Mouse (Mus musculus) liver, postnatal 0 days (tissue): Measurements from ENCODE around the gene Mysm1. TPM values are rescaled to one million over a fixed set of nuclear protein-coding genes. Genes with fewer than 3 reads are reported as not detected.
A peak's percentile ranks its signal among the peaks of the same experiment; 100 is the strongest.

Experiments
- ATAC-seq: fragments of 200-750 bp; cut with Nextera tagmentation; 2 replicates; pipeline ENCODE4 v1.8.0; 2017; ENCODE audit warnings: mild to moderate bottlenecking, moderate library complexity
- DNase-seq: peaks from one replicate; pipeline ENCODE4 v3.0.0-alpha.2; 2016
- H3K27ac ChIP-seq: fragments of 300-500 bp; sonication (generic); 2 replicates; pipeline ENCODE4 v1.5.1; 2014; ENCODE audit warnings: antibody characterized with exemption, moderate library complexity, mild to moderate bottlenecking, low read depth
- H3K27me3 ChIP-seq: fragments of 300-500 bp; sonication (generic); 2 replicates; pipeline ENCODE4 v1.6.1; 2014; ENCODE audit warnings: low read length, control low read depth, mixed read lengths; ENCODE audit not compliant: insufficient read depth
- H3K36me3 ChIP-seq: fragments of 300-500 bp; sonication (generic); replicated peaks from 2 replicates; pipeline ENCODE4 v1.6.1; 2014; ENCODE audit warnings: mild to moderate bottlenecking, control low read depth, low read length, moderate library complexity, mixed read lengths; ENCODE audit not compliant: insufficient read depth
- H3K4me1 ChIP-seq: fragments of 300-500 bp; sonication (generic); 2 replicates; pipeline ENCODE4 v1.6.1; 2014; ENCODE audit warnings: antibody characterized with exemption, mild to moderate bottlenecking, control low read depth; ENCODE audit not compliant: insufficient read depth
- H3K4me2 ChIP-seq: fragments of 300-500 bp; sonication (generic); 2 replicates; pipeline ENCODE4 v1.6.1; 2014; ENCODE audit warnings: low read depth, mild to moderate bottlenecking, low read length, moderate library complexity, mixed read lengths
- H3K4me3 ChIP-seq: fragments of 300-500 bp; sonication (generic); 2 replicates; pipeline ENCODE4 v1.5.1; 2014; ENCODE audit warnings: low read depth, low read length
- H3K9ac ChIP-seq: fragments of 300-500 bp; sonication (generic); replicated peaks from 2 replicates; pipeline ENCODE4 v1.6.1; 2014; ENCODE audit warnings: mild to moderate bottlenecking, moderate library complexity
- H3K9me3 ChIP-seq: fragments of 300-500 bp; sonication (generic); 2 replicates; pipeline ENCODE4 v1.6.1; 2016; ENCODE audit warnings: mild to moderate bottlenecking, control low read depth, low read length, mixed read lengths
- CTCF ChIP-seq: sonication (generic); IDR thresholded peaks from 2 replicates; pipeline ENCODE4 v1.5.1; 2016; ENCODE audit warnings: antibody characterized with exemption, low read depth
- EP300 ChIP-seq: IDR thresholded peaks from 2 replicates; pipeline ENCODE4 v1.6.1; 2016; ENCODE audit warnings: antibody characterized with exemption, low read depth, mild to moderate bottlenecking
- WGBS: fragments of 180-500 bp; shearing (Covaris S2); extraction: QIAGEN DNeasy Blood & Tissue Kit; methylation state at CpG from one replicate; pipeline ENCODE4 v1.1.7; 2014; ENCODE audit not compliant: insufficient replicate concordance; 5-methylcytosine and 5-hydroxymethylcytosine counted together
- polyA plus RNA-seq: library from polyadenylated mRNA; unstranded; fragments of >200 nt; fragmentation: Nextera tagmentation; extraction: Ambion mirVana; gene quantifications from 2 replicates; pipeline ENCODE4 v1.2.1, GENCODE M21; 2015

Gene Mysm1
- polyA plus RNA-seq, 1 experiment from 2014 or later, result 9.3 TPM

GRCm38 (mm10) chr4:94979500-94979915, 608 bp upstream of the Mysm1 start:
- Histone ChIP-seq H3K4me2 (peak overlapping the region; percentile 81), H3K27me3 (no peaks in the 10 kb centered on the region), H3K36me3 (no peaks in the 10 kb centered on the region; the same call in 1 of the 2 replicates), H3K4me1 (peaks cover 12% of the 10 kb centered on the region), H3K27ac (peak overlapping the region; percentile 83), H3K9ac (peak overlapping the region; percentile 79), H3K9me3 (no peaks in the 10 kb centered on the region), H3K4me3 (peak overlapping the region; percentile 90)
- 40% methylated on average over 4 of the region's 4 CpGs for WGBS
- DNase-seq (no peak), ATAC-seq (no peak)
- no peak for TF ChIP-seq CTCF

GRCm38 (mm10) chr4:94973321-94973720, 5.6 kb downstream of the Mysm1 start:
- H3K4me3 ChIP-seq, result no peak overlapping the region
- no peak for TF ChIP-seq CTCF
- TF ChIP-seq EP300, result no peak
- ATAC-seq (no peak), DNase-seq (no peak)
- peaks cover 18% of the 10 kb centered on the region for H3K36me3 ChIP-seq
- no peak overlapping the region for H3K9ac ChIP-seq
- peaks cover 12% of the 10 kb centered on the region for H3K4me1 ChIP-seq
- no peaks in the 10 kb centered on the region for H3K27me3 ChIP-seq
- H3K9me3 ChIP-seq, result no peaks in the 10 kb centered on the region
- no peak overlapping the region for H3K4me2 ChIP-seq
- WGBS, result 84% methylated on average over 2 of the region's 2 CpGs
- H3K27ac ChIP-seq, result no peak overlapping the region

- Histone ChIP-seq H3K9me3 (no peaks in the 10 kb centered on the region), H3K27ac (no peak overlapping the region), H3K4me1 (no peaks in the 10 kb centered on the region), H3K9ac (no peak overlapping the region), H3K27me3 (no peaks in the 10 kb centered on the region), H3K4me2 (no peak overlapping the region), H3K4me3 (no peak overlapping the region), H3K36me3 (peaks cover 58% of the 10 kb centered on the region)
- DNase-seq, result no peak
- TF ChIP-seq CTCF, result no peak
- no peak for TF ChIP-seq EP300
- WGBS, result 57% methylated on average over 3 of the region's 3 CpGs
- no peak for ATAC-seq
These were observed 26.1 kb downstream of the Mysm1 start for GRCm38 (mm10) chr4:94952773-94953172.

GRCm38 (mm10) chr4:94941221-94941855, 37.6 kb downstream of the Mysm1 start:
- H3K27ac ChIP-seq, result no peak overlapping the region
- H3K4me1 ChIP-seq, result no peaks in the 10 kb centered on the region
- H3K9ac ChIP-seq, result no peak overlapping the region
- H3K4me2 ChIP-seq, result no peak overlapping the region
- TF ChIP-seq EP300 (no peak), CTCF (no peak)
- H3K27me3 ChIP-seq, result no peaks in the 10 kb centered on the region
- WGBS, result 85% methylated on average over 11 of the region's 11 CpGs
- no peaks in the 10 kb centered on the region for H3K9me3 ChIP-seq
- H3K4me3 ChIP-seq, result no peak overlapping the region
- H3K36me3 ChIP-seq, result peaks cover 28% of the 10 kb centered on the region
- no peak for ATAC-seq
- no peak for DNase-seq

GRCm38 (mm10) chr4:94928743-94929142, 50.2 kb downstream of the Mysm1 start, which contains the start of gene Eqtn:
Gene Eqtn (minus strand): TSS chr4:94928843.
- H3K4me2 ChIP-seq, result no peak within 1 kb of the TSS
- no peaks in the 10 kb centered on the region for H3K27me3 ChIP-seq
- H3K4me3 ChIP-seq, result no peak within 1 kb of the TSS
- TF ChIP-seq EP300, result no peak
- TF ChIP-seq CTCF, result no peak
- DNase-seq (no peak), ATAC-seq (no peak)
- H3K9ac ChIP-seq, result no peak within 1 kb of the TSS
- no peaks in the 10 kb centered on the region for H3K9me3 ChIP-seq
- H3K4me1 ChIP-seq, result no peaks in the 10 kb centered on the region
- no peaks in the 10 kb centered on the region for H3K36me3 ChIP-seq
- no peak within 1 kb of the TSS for H3K27ac ChIP-seq

GRCm38 (mm10) chr4:94901780-94902179, 77.1 kb downstream of the Mysm1 start:
- Histone ChIP-seq H3K4me3 (no peak overlapping the region), H3K27me3 (no peaks in the 10 kb centered on the region), H3K36me3 (no peaks in the 10 kb centered on the region), H3K27ac (no peak overlapping the region), H3K4me2 (no peak overlapping the region), H3K4me1 (no peaks in the 10 kb centered on the region), H3K9ac (no peak overlapping the region), H3K9me3 (no peaks in the 10 kb centered on the region)
- no peak for DNase-seq
- TF ChIP-seq CTCF, result no peak
- no peak for TF ChIP-seq EP300
- ATAC-seq, result no peak
- 39% methylated on average over 3 of the region's 3 CpGs for WGBS

- TF ChIP-seq CTCF (peak; percentile 60), EP300 (no peak)
- DNase-seq, result no peak
- no peak overlapping the region for H3K4me2 ChIP-seq
- ATAC-seq, result no peak
- no peaks in the 10 kb centered on the region for H3K36me3 ChIP-seq
- no peak overlapping the region for H3K27ac ChIP-seq
- no peak overlapping the region for H3K4me3 ChIP-seq
- H3K9me3 ChIP-seq, result no peaks in the 10 kb centered on the region
- no peak overlapping the region for H3K9ac ChIP-seq
- no peaks in the 10 kb centered on the region for H3K27me3 ChIP-seq
- H3K4me1 ChIP-seq, result no peaks in the 10 kb centered on the region
- WGBS, result 4% methylated on average over 2 of the region's 2 CpGs
These were observed 78.2 kb downstream of the Mysm1 start for GRCm38 (mm10) chr4:94900744-94901143.

Other genes starting within 250 kb of the Mysm1 start
- gene Tek, start 239.8 kb downstream of the Mysm1 start, polyA plus RNA-seq, result 3.8 TPM in 2 replicates
- gene Eqtn, start 50.3 kb downstream of the Mysm1 start, polyA plus RNA-seq, result not detected in 2 replicates
- 5.7 and 6.4 TPM in 2 replicates for gene Jun, start 73.1 kb upstream of the Mysm1 start, polyA plus RNA-seq